Mouse (Mus musculus) testis, postnatal 10 days (tissue): ENCODE measurements around the gene Atp8b3.
A peak's percentile ranks its signal among the peaks of the same experiment; 100 is the strongest.

Experiments
- DNase-seq: peaks from one replicate; pipeline ENCODE4 v3.0.0; 2021; ENCODE audit warnings: low spot score

The Atp8b3 gene

GRCm38 (mm10) chr10:80513739-80514138 lies 25.2 kb downstream of the Atp8b3 start:
- no peak for DNase-seq

- no peak for DNase-seq
Observed at GRCm38 (mm10) chr10:80510273-80510660, 28.7 kb downstream of the Atp8b3 start.

- DNase-seq, result peak; percentile 93
Observed at GRCm38 (mm10) chr10:80509412-80510272, 29.3 kb downstream of the Atp8b3 start.

GRCm38 (mm10) chr10:80506222-80506621 lies 32.7 kb downstream of the Atp8b3 start:
- DNase-seq, result peak; percentile 86

- DNase-seq, result no peak
Observed at GRCm38 (mm10) chr10:80504724-80505123, 34.2 kb downstream of the Atp8b3 start.

- no peak for DNase-seq
Observed at GRCm38 (mm10) chr10:80503599-80504220, 35.2 kb downstream of the Atp8b3 start.

- no peak for DNase-seq
Observed at GRCm38 (mm10) chr10:80502819-80503314, 36.1 kb downstream of the Atp8b3 start.

GRCm38 (mm10) chr10:80502291-80502690 lies 36.6 kb downstream of the Atp8b3 start:
- DNase-seq, result no peak

GRCm38 (mm10) chr10:80496421-80496820 lies 42.5 kb downstream of the Atp8b3 start:
- DNase-seq, result no peak

- no peak for DNase-seq
Observed at GRCm38 (mm10) chr10:80495901-80496300, 43.0 kb downstream of the Atp8b3 start.

GRCm38 (mm10) chr10:80494732-80495131 lies 44.2 kb downstream of the Atp8b3 start, which contains the start of gene Onecut3:
Gene Onecut3, plus strand, starts transcription at chr10:80494835.
- peak; percentile 57 for DNase-seq

GRCm38 (mm10) chr10:80490051-80490450 lies 48.9 kb downstream of the Atp8b3 start:
- peak; percentile 66 for DNase-seq

- no peak for DNase-seq
Observed at GRCm38 (mm10) chr10:80486862-80487379, 52.0 kb downstream of the Atp8b3 start.

- no peak for DNase-seq
Observed at GRCm38 (mm10) chr10:80481002-80481401, 57.9 kb downstream of the Atp8b3 start.

GRCm38 (mm10) chr10:80478531-80478930 lies 60.4 kb downstream of the Atp8b3 start:
- DNase-seq, result no peak

GRCm38 (mm10) chr10:80475290-80475959 lies 63.5 kb downstream of the Atp8b3 start:
- DNase-seq, result peak; percentile 97
